Mouse (Mus musculus) gastrocnemius, postnatal 14 days (tissue): ENCODE measurements around the gene Ascc1. TPM values are rescaled to one million over a fixed set of nuclear protein-coding genes. Genes with fewer than 3 reads are reported as not detected.

Experiments used
- DNase-seq: peaks from one replicate; pipeline ENCODE4 v3.0.0; 2021; ENCODE audit warnings: mixed read lengths
- intact Hi-C: fragments of 180-260 bp; cut with DNase I; formaldehyde crosslinking; loops from one replicate; pipeline ENCODE4 v1.15.1; 2025; ENCODE audit warnings: low total_unique reads
- long read RNA-seq, 2 experiments: library from polyadenylated mRNA; stranded (forward); transcript quantifications; one replicate each; pipeline ENCODE4 v2.0.0; 2021
- total RNA-seq, 2 experiments: library from RNA; stranded (reverse); gene quantifications; 2 replicates each; pipeline ENCODE4 v1.2.3; 2021

Ascc1 gene
- 10 to 100 TPM; 11.2 to 13.2 TPM for total RNA-seq
- long read RNA-seq, experiment 1, transcript Ascc1-201 (11 exons, 1,450 nt), result major isoform, 14 of 24 reads
- long read RNA-seq, experiment 1, partial matches to known transcripts, result 3 of 24 reads
- long read RNA-seq, experiment 1, other reads (novel, unspliced or antisense), result 4 of 24 reads
- long read RNA-seq, experiment 2, transcript Ascc1-201 (11 exons, 1,450 nt), result major isoform, 13 of 16 reads
- long read RNA-seq, experiment 2, partial matches to known transcripts, result 0 of 16 reads
- long read RNA-seq, experiment 2, other reads (novel, unspliced or antisense), result 3 of 16 reads

- peak; percentile 98 for DNase-seq
- intact Hi-C loops, result no loop called here
These were observed at the start of gene Ascc1, which contains the start of gene Anapc16 for GRCm38 (mm10) chr10:60002673-60003212. Gene Ascc1, plus strand, starts transcription at chr10:60002805. Gene Anapc16, minus strand, starts transcription at chr10:60003135.

GRCm38 (mm10) chr10:59953564-59954039, 49.0 kb upstream of the Ascc1 start:
- no peak for DNase-seq
- intact Hi-C loops, result no loop called here

- intact Hi-C loops, result no loop called here
- DNase-seq, result no peak
These were observed 45.9 kb upstream of the Ascc1 start for GRCm38 (mm10) chr10:59956681-59957080.

GRCm38 (mm10) chr10:59957171-59958149, 45.1 kb upstream of the Ascc1 start:
- DNase-seq, result peak; percentile 59
- intact Hi-C loops, result no loop called here

DNA sequence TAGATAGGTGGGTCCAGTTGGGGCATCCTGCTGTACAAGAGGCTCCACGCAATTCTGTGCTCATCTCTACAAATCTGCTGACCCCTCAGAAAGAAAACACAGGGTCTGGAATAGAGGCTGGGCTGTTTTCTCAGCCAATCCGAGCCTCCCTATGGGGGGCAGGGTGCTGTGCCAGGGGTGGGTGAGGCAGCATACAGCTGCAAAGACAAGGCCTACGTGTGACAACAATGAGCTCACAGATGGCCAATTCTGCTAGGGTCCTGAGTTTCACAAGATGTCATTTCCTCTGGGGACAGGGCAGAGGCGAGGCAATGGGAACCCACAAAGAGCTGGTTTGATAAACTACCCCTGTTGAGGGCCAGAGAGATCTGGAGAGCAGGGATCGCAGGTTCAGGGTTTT, 44.1 kb upstream of the Ascc1 start:
- intact Hi-C loops, result no loop called here

GRCm38 (mm10) chr10:59959517-59959916, 43.1 kb upstream of the Ascc1 start:
- intact Hi-C loops, result no loop called here
- DNase-seq, result no peak

More for the DNA sequence above, 44.1 kb upstream of the Ascc1 start:
- no peak for DNase-seq

GRCm38 (mm10) chr10:59963609-59964008, 39.0 kb upstream of the Ascc1 start:
- no peak for DNase-seq
- intact Hi-C loops, result no loop called here

- intact Hi-C loops, result no loop called here
- no peak for DNase-seq
These were observed 37.9 kb upstream of the Ascc1 start for GRCm38 (mm10) chr10:59964504-59965361.

- intact Hi-C loops, result no loop called here
- no peak for DNase-seq
These were observed 37.3 kb upstream of the Ascc1 start for GRCm38 (mm10) chr10:59965362-59965695.

GRCm38 (mm10) chr10:59965788-59966187, 36.8 kb upstream of the Ascc1 start:
- no peak for DNase-seq
- intact Hi-C loops, result no loop called here

DNA sequence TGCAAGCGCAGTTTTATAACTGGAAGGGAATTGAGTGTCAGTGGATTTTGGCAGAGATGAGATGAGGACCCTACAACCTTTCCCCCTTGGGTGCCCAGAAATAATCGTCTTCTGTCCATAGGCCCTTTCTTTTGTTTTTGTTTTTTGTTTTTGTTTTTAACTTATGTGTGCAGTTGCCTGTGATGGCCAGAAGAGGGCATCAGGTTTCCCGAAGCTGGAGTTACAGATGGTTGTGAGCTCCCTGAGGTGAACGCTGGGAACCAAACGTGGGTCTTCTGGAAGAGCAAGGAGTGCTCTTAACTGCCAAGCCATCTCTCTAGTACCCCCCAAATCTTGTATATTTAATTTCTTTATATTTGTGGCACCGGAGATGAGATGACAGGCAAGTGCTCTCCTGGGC, 35.9 kb upstream of the Ascc1 start:
- intact Hi-C loops, result no loop called here
- no peak for DNase-seq

- intact Hi-C loops, result no loop called here
- peak; percentile 34 for DNase-seq
These were observed 35.2 kb upstream of the Ascc1 start for GRCm38 (mm10) chr10:59967309-59967942.

DNA sequence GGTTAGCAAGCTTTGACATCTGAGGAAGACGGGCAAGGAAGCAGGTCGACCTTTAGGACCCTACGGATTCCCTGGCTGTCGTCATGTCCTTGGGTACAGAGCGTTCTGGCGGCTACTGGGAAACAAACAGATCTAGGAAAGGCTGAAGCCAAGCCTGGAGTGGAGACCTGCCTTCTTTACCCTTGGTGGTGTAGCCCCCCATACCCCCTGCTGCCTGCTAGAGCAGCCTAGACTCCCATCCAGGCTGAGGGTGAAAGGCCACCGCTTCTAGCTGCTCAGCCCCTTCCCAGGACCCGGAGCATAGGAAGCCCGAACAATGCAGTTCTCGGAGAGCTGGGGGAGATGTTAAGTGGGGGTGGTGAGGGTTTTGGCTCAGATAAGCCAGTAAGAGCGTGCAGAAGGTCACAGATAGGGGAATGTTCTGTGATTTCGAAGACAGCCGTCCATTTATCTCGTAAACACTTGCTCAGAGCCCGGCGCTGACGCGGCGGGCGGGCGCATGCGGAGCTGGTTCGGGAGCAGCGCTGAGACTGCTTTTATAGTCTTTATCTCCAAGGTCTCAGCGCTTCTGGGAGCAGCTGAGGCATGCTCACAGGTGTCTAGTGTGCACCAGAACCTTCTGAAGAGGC, 32.7 kb upstream of the Ascc1 start:
- intact Hi-C loops, result no loop called here

GRCm38 (mm10) chr10:59970450-59971062, 32.0 kb upstream of the Ascc1 start:
- DNase-seq, result no peak
- intact Hi-C loops, result no loop called here

More for the DNA sequence above, 32.7 kb upstream of the Ascc1 start:
- DNase-seq, result peak; percentile 78

DNA sequence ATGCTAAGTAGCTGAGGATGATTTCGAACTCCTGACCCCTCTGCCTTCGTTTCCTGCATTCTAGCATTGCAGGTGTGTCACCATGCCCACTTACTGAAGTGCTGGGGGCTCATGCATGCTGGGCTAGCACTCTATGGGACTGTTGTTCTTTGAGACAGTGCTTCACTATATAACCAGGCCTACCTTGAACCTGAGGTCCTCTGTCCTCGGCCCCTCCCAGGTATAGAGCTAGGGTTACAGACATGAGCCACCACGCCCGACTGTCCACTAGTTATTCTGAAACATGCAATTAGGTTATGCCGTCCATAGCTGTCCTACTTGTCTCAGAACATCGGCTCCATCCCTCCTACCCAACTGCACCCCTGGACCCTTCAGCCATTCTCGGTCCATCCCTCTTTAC, 30.8 kb upstream of the Ascc1 start:
- DNase-seq, result no peak
- intact Hi-C loops, result no loop called here

GRCm38 (mm10) chr10:59972534-59972933, 30.1 kb upstream of the Ascc1 start:
- intact Hi-C loops, result no loop called here
- DNase-seq, result peak; percentile 41

DNA sequence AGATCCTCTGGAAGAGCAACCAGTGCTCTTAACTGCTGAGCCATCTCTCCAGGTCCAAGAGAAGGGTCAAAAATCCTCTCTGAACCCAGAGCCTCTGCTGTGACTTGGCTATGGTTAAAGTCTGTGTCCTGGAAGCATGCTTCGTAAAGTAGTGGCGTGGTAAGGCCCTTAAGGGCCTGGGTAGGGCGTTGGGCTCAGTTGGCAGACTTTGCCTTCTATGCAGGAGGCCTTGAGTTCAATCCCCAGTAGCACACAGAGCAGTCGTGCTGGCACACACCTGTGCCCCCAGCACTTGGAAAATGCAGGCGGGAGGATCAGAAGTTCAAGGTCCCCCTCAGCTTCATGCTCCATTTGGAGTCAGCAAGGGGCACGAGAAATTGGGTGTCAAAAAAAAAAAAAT, 29.6 kb upstream of the Ascc1 start:
- intact Hi-C loops, result no loop called here
- DNase-seq, result no peak

DNA sequence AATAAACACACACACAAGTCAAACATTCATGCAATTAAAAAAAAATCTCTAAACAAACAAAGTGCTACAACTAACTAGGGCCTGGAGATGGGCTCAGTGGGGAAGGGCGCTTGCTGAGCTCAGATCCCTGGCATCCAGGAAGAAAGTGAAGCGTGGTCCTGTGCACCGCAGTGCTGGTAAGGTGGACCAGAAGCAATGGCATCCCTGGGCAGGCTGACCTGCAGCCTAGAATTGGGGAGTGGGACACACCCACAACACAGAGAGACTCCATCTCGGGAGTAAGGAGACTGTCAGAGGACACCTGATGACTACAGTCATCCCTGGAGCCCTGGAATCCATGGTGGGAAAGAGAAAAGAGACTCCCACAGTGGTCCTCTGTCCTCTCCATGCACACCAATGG, 29.2 kb upstream of the Ascc1 start:
- no peak for DNase-seq
- intact Hi-C loops, result no loop called here
